Mouse (Mus musculus) ES-Bruce4 (cell line): Measurements from ENCODE around the gene Coro2a. TPM values are rescaled to one million over a fixed set of nuclear protein-coding genes. Genes with fewer than 3 reads are reported as not detected.
"Not testable (repeated sequence)": the region's sequence is repeated elsewhere in the genome, so short reads cannot be mapped to it uniquely, and the experiment has no call there.

Source experiments
- H3K27ac ChIP-seq: 2 replicates; pipeline ENCODE4 v1.5.1; 2012; ENCODE audit warnings: low read length, inconsistent platforms; ENCODE audit not compliant: insufficient read depth
- H3K27me3 ChIP-seq: 2 replicates; pipeline ENCODE4 v1.6.1; 2012; ENCODE audit warnings: mild to moderate bottlenecking, low read length, inconsistent platforms; ENCODE audit not compliant: control insufficient read depth, poor library complexity, insufficient read depth, severe bottlenecking
- H3K36me3 ChIP-seq: 2 replicates; pipeline ENCODE4 v1.6.1; 2012; ENCODE audit warnings: inconsistent platforms, mild to moderate bottlenecking, low read length, moderate library complexity; ENCODE audit not compliant: control insufficient read depth, poor library complexity, insufficient read depth, severe bottlenecking
- H3K4me1 ChIP-seq: one replicate; pipeline ENCODE4 v1.8.1; 2011; ENCODE audit warnings: low read length; ENCODE audit not compliant: control insufficient read depth, insufficient read depth
- H3K4me3 ChIP-seq: 2 replicates; pipeline ENCODE4 v1.5.1; 2011; ENCODE audit warnings: low read depth, mild to moderate bottlenecking, low read length
- H3K9ac ChIP-seq: 2 replicates; pipeline ENCODE4 v1.6.1; 2012; ENCODE audit warnings: low read depth, mild to moderate bottlenecking, inconsistent platforms; ENCODE audit not compliant: poor library complexity, severe bottlenecking
- H3K9me3 ChIP-seq: replicated peaks from 2 replicates; pipeline ENCODE4 v1.6.1; 2012; ENCODE audit warnings: mild to moderate bottlenecking, low read length, inconsistent platforms; ENCODE audit not compliant: control insufficient read depth, poor library complexity, insufficient read depth, severe bottlenecking
- CTCF ChIP-seq: IDR thresholded peaks from one replicate; pipeline ENCODE4 v1.8.1; 2011; ENCODE audit warnings: low read depth, low read length
- EP300 ChIP-seq: IDR thresholded peaks from 2 replicates; pipeline ENCODE4 v1.6.1; 2011; ENCODE audit warnings: low read depth, low read length; ENCODE audit not compliant: insufficient read depth
- POLR2A ChIP-seq: IDR thresholded peaks from one replicate; pipeline ENCODE4 v1.8.1; 2011; ENCODE audit warnings: low read length; ENCODE audit not compliant: insufficient read depth
- polyA plus RNA-seq: library from polyadenylated mRNA; stranded (reverse); fragments of >200 nt; gene quantifications from 2 replicates; pipeline ENCODE4 v1.2.4, GENCODE M21; 2011; ENCODE audit warnings: low read depth; ENCODE audit not compliant: missing spikeins, insufficient read depth, insufficient read length

Coro2a gene
- polyA plus RNA-seq, 1 experiment = 13.1 TPM

DNA sequence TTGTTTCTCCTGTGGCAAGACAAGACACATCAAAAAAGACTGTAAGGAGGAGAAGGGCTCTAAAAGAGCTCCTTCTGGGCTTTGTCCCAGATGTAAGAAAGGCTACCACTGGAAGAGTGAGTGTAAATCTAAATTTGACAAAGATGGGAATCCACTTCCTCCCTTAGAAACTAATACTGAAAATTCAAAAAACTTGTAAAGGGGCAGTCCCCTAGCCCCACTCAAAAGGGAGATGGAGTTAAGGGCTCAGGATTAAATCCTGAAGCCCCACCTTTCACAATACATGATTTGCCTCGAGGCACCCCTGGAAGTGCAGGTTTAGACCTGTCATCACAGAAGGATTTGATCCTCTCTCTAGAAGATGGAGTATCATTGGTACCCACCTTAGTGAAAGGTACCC is 23.8 kb downstream of the Coro2a start:
- Histone ChIP-seq H3K4me3 (no peak overlapping the region), H3K36me3 (no peaks in the 10 kb centered on the region)
- TF ChIP-seq EP300 = no peak
- no peak for TF ChIP-seq POLR2A
- no peak for TF ChIP-seq CTCF

GRCm38 (mm10) chr4:46575509-46576284 is 26.3 kb downstream of the Coro2a start:
- not testable (repeated sequence) for H3K9ac ChIP-seq, H3K36me3 ChIP-seq, H3K4me1 ChIP-seq, H3K9me3 ChIP-seq, H3K27me3 ChIP-seq, H3K27ac ChIP-seq, H3K4me3 ChIP-seq

More for the DNA sequence above, 23.8 kb downstream of the Coro2a start:
- Histone ChIP-seq H3K9me3 (no peaks in the 10 kb centered on the region), H3K9ac (no peak overlapping the region), H3K4me1 (no peaks in the 10 kb centered on the region), H3K27me3 (no peaks in the 10 kb centered on the region), H3K27ac (no peak overlapping the region)

GRCm38 (mm10) chr4:46574841-46575240 is 27.2 kb downstream of the Coro2a start:
- Histone ChIP-seq H3K27ac (no peak overlapping the region), H3K4me1 (no peaks in the 10 kb centered on the region), H3K27me3 (no peaks in the 10 kb centered on the region), H3K9ac (no peak overlapping the region), H3K9me3 (no peaks in the 10 kb centered on the region), H3K4me3 (no peak overlapping the region), H3K36me3 (no peaks in the 10 kb centered on the region)
- no peak for TF ChIP-seq EP300
- TF ChIP-seq POLR2A = no peak
- TF ChIP-seq CTCF = no peak

GRCm38 (mm10) chr4:46574024-46574753 is 27.8 kb downstream of the Coro2a start:
- Histone ChIP-seq H3K4me1 (no peaks in the 10 kb centered on the region), H3K9me3 (no peaks in the 10 kb centered on the region), H3K27ac (no peak overlapping the region), H3K4me3 (no peak overlapping the region), H3K27me3 (no peaks in the 10 kb centered on the region), H3K9ac (no peak overlapping the region), H3K36me3 (no peaks in the 10 kb centered on the region)
- no peak for TF ChIP-seq EP300
- TF ChIP-seq CTCF = no peak
- TF ChIP-seq POLR2A = no peak

DNA sequence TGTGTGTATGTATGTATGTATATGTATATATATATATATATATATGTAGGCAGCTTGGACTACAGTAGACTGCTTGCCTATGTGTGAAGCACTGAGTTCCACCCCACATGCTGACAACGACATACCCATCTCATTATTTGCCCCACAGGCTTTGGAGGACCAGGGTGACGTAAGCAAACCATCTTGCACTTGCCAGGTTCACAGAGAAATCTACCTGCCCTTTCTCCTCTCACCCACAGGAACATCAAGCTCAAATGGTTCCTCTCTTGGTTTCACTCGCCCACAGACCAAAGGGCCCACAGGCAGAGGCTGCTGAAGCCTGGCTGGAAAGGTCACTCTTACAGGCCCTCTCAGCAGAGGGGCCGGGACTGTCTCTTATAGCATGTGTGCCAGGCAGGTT is 29.4 kb downstream of the Coro2a start:
- Histone ChIP-seq H3K27me3 (no peaks in the 10 kb centered on the region), H3K36me3 (no peaks in the 10 kb centered on the region), H3K9me3 (no peaks in the 10 kb centered on the region), H3K4me1 (no peaks in the 10 kb centered on the region), H3K9ac (no peak overlapping the region), H3K27ac (no peak overlapping the region), H3K4me3 (no peak overlapping the region)
- no peak for TF ChIP-seq EP300
- TF ChIP-seq POLR2A = no peak
- TF ChIP-seq CTCF = no peak

DNA sequence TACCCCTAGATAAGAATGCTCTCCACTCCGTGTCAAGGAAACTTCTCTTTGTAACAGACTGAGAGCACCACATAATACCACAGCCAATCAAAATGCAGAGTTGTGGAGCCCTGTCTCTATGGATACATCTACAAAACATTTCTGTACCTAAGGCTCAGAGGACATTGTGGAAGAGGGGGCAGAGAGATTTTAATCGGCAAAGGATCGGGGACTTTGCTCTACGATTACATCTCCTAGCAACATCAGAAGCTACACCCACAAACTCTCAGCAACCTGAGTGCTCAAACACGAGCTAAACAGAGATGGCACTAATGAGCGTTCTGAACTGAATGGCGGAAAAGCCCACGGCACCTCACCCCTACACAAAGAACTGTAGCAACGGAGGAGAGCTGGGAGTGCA is 30.3 kb downstream of the Coro2a start:
- no peaks in the 10 kb centered on the region for H3K9me3 ChIP-seq
- no peaks in the 10 kb centered on the region for H3K27me3 ChIP-seq
- H3K36me3 ChIP-seq = no peaks in the 10 kb centered on the region
- H3K9ac ChIP-seq = no peak overlapping the region
- no peak overlapping the region for H3K27ac ChIP-seq
- TF ChIP-seq EP300 (no peak), POLR2A (no peak), CTCF (no peak)
- H3K4me1 ChIP-seq = no peaks in the 10 kb centered on the region
- no peak overlapping the region for H3K4me3 ChIP-seq
